In the genomic region with DNA sequence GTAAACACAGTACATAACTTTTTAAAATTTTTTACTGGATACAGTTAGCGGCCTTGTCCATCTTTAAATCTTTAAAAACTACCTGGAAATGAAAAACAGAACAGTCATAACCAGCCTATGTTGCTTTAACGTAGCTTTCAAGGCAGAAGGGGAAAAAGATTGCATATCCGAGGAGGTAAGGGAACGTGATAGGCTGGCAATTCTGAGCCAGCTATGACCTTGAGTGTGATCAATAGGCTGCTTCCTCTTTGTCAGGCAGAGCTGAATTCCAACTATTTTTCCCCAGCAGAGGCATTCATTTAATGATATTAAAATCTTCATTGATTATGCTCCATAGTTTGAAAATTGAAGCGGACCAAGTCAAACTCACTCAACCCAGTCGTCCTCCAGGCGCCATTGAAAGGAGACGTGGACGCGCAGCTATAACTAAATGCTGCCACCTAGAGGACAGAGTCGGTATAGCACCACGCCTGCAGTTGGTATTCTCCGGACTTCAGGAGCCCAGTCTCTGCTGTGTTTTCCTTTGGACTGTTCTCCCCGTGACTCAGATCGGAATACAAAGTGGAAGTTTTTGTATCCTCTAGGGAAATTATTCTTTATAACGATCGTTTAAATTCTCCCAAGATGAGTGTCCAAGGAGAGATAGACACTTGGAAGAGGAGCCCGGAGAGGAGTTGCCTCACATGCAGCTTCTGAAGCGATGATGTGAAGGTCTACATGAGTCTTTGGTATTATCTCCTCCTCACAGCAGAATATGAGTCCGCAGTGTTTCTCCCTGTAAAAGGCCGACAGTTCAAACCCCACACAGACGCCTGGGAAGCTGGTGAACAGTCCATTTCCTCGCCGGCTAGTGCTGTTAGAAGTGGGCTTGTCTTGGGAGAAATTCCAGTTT, we compare ENCODE assay signal across 8 mouse cellular contexts.
A peak's percentile ranks its signal among the peaks of the same experiment; 100 is the strongest.
DNase-seq lines count a peak whose midpoint lies in the region; ATAC-seq and TF ChIP-seq lines count a peak whose summit lies in the region.

No protein-coding gene starts in this region.

- no peak overlapping the region for H3K27ac ChIP-seq in forebrain, embryonic 11.5 days (ENCODE audit: low read depth, low read length)
- no peak overlapping the region for H3K27ac ChIP-seq in heart, embryonic 16.5 days (ENCODE audit: low read length)
- no peak overlapping the region for H3K27ac ChIP-seq in liver, embryonic 14.5 days
- H3K27ac ChIP-seq in neural tube, embryonic 12.5 days, result no peak overlapping the region
- H3K27ac ChIP-seq in stomach, postnatal 0 days (replicated peaks), result no peak overlapping the region

- no peaks in the 10 kb centered on the region for H3K36me3 ChIP-seq in forebrain, embryonic 11.5 days (ENCODE audit: control insufficient read depth, insufficient read depth, low read length)
- H3K36me3 ChIP-seq in heart, embryonic 16.5 days (ENCODE audit: control insufficient read depth, insufficient read depth), result no peaks in the 10 kb centered on the region
- no peaks in the 10 kb centered on the region for H3K36me3 ChIP-seq in liver, embryonic 14.5 days (replicated peaks; ENCODE audit: control insufficient read depth, insufficient read depth, low read depth)
- H3K36me3 ChIP-seq in neural tube, embryonic 12.5 days, result no peaks in the 10 kb centered on the region
- H3K36me3 ChIP-seq in stomach, postnatal 0 days (ENCODE audit: control insufficient read depth, insufficient read depth, low read length), result no peaks in the 10 kb centered on the region

- peak; percentile 46 for DNase-seq in c-Kit-negative CD71-positive TER-119-positive erythroid progenitor cells, embryonic 14.5 days (ENCODE audit: low read depth, low spot score)
- peak; percentile 94 for DNase-seq in forebrain, embryonic 11.5 days (ENCODE audit: low spot score)
- DNase-seq in kidney, postnatal 25 days, result peak; percentile 81 to 93
- peak; percentile 38 to 52 (median 45) for DNase-seq in liver, embryonic 14.5 days (ENCODE audit: low read depth in 3 of 3, low spot score in 3 of 3)
- DNase-seq in stomach, postnatal 0 days (ENCODE audit: low spot score), result peak; percentile 89

- WGBS in forebrain, embryonic 11.5 days, result 26% methylated on average over 24 of the region's 24 CpGs
- 21% methylated on average over 24 of the region's 24 CpGs for WGBS in heart, embryonic 16.5 days
- 21% methylated on average over 24 of the region's 24 CpGs for WGBS in liver, embryonic 14.5 days (ENCODE audit: insufficient replicate concordance)
- 30% methylated on average over 24 of the region's 24 CpGs for WGBS in neural tube, embryonic 12.5 days
- WGBS in stomach, postnatal 0 days, result 21% methylated on average over 24 of the region's 24 CpGs

- ATAC-seq in CD4-positive, CD25-positive, alpha-beta regulatory T cell, adult 4 months, result peak; percentile 90
- peak; percentile 80 for ATAC-seq in forebrain, embryonic 11.5 days (replicated peaks; ENCODE audit: low FRiP score)
- peak; percentile 63 for ATAC-seq in heart, embryonic 16.5 days (replicated peaks; ENCODE audit: extremely low read depth, insufficient read depth, low FRiP score)
- ATAC-seq in liver, embryonic 14.5 days (ENCODE audit: insufficient read depth), result 0 out of 2 replicates have a peak, but pooled peaks have one; percentile 35
- peak; percentile 46; the same call in 1 of the 2 replicates for ATAC-seq in neural tube, embryonic 12.5 days (ENCODE audit: low FRiP score, low read depth)
- peak; percentile 83 for ATAC-seq in stomach, postnatal 0 days (ENCODE audit: low FRiP score, low TSS enrichment)

- H3K9ac ChIP-seq in forebrain, embryonic 11.5 days (ENCODE audit: low read length), result no peak overlapping the region
- 0 out of 2 replicates have a peak overlapping the region, but pooled peaks have one; percentile 27 for H3K9ac ChIP-seq in heart, embryonic 16.5 days (ENCODE audit: low read length)
- H3K9ac ChIP-seq in liver, embryonic 14.5 days (replicated peaks), result no peak overlapping the region
- no peak overlapping the region for H3K9ac ChIP-seq in neural tube, embryonic 12.5 days
- H3K9ac ChIP-seq in stomach, postnatal 0 days (ENCODE audit: low read length), result no peak overlapping the region

- no peak for TF ChIP-seq EP300 in liver, embryonic 14.5 days (IDR thresholded peaks at IDR 0.05; ENCODE audit: low read depth)
- TF ChIP-seq EP300 in stomach, postnatal 0 days (optimal IDR thresholded peaks at IDR 0.05), result no peak

- 0 out of 2 replicates have a peak, but pooled peaks cover 2% of the 10 kb centered on the region for H3K27me3 ChIP-seq in forebrain, embryonic 11.5 days (ENCODE audit: control insufficient read depth, insufficient read depth, low read length)
- H3K27me3 ChIP-seq in heart, embryonic 16.5 days (ENCODE audit: control insufficient read depth, insufficient read depth, low read length), result no peaks in the 10 kb centered on the region
- no peaks in the 10 kb centered on the region for H3K27me3 ChIP-seq in liver, embryonic 14.5 days (ENCODE audit: control insufficient read depth, insufficient read depth, low read length)
- H3K27me3 ChIP-seq in neural tube, embryonic 12.5 days (replicated peaks), result no peaks in the 10 kb centered on the region
- H3K27me3 ChIP-seq in stomach, postnatal 0 days (ENCODE audit: control insufficient read depth, insufficient read depth, low read length), result no peaks in the 10 kb centered on the region

- H3K4me1 ChIP-seq in forebrain, embryonic 11.5 days (replicated peaks; ENCODE audit: control insufficient read depth, insufficient read depth, low read length), result peaks cover 9% of the 10 kb centered on the region; the same call in 1 of the 2 replicates
- no peaks in the 10 kb centered on the region for H3K4me1 ChIP-seq in heart, embryonic 16.5 days (ENCODE audit: control insufficient read depth, insufficient read depth, low read length)
- peaks cover 0 to 2% of the 10 kb centered on the region in 2 experiments; a peak in 1 of 4 replicates for H3K4me1 ChIP-seq in liver, embryonic 14.5 days (replicated peaks; ENCODE audit: control insufficient read depth in 2 of 2, insufficient read depth in 2 of 2, low read length in 1 of 2)
- peaks cover 19% of the 10 kb centered on the region for H3K4me1 ChIP-seq in neural tube, embryonic 12.5 days
- H3K4me1 ChIP-seq in stomach, postnatal 0 days (replicated peaks; ENCODE audit: control insufficient read depth, insufficient read depth), result 0 out of 2 replicates have a peak, but pooled peaks cover 2% of the 10 kb centered on the region

- no peaks in the 10 kb centered on the region for H3K9me3 ChIP-seq in forebrain, embryonic 11.5 days (ENCODE audit: control insufficient read depth, low read length)
- no peaks in the 10 kb centered on the region for H3K9me3 ChIP-seq in heart, embryonic 16.5 days (replicated peaks; ENCODE audit: control insufficient read depth, low read length)
- H3K9me3 ChIP-seq in liver, embryonic 14.5 days (ENCODE audit: control insufficient read depth, low read length), result no peaks in the 10 kb centered on the region
- H3K9me3 ChIP-seq in neural tube, embryonic 12.5 days, result no peaks in the 10 kb centered on the region
- no peaks in the 10 kb centered on the region for H3K9me3 ChIP-seq in stomach, postnatal 0 days (ENCODE audit: control insufficient read depth, low read length)

- H3K4me2 ChIP-seq in forebrain, embryonic 11.5 days (ENCODE audit: low read depth, low read length, severe bottlenecking), result peak overlapping the region; percentile 32; the same call in 1 of the 2 replicates
- H3K4me2 ChIP-seq in heart, embryonic 16.5 days (ENCODE audit: low read depth, low read length), result peak overlapping the region; percentile 57
- peak overlapping the region; percentile 30 for H3K4me2 ChIP-seq in liver, embryonic 14.5 days (ENCODE audit: low read depth)
- peak overlapping the region; percentile 36; the same call in 1 of the 2 replicates for H3K4me2 ChIP-seq in neural tube, embryonic 12.5 days (replicated peaks)
- peak overlapping the region; percentile 35 for H3K4me2 ChIP-seq in stomach, postnatal 0 days (replicated peaks; ENCODE audit: low read depth)

- H3K4me3 ChIP-seq in forebrain, embryonic 11.5 days (ENCODE audit: low read depth, low read length), result no peak overlapping the region
- H3K4me3 ChIP-seq in heart, embryonic 16.5 days (ENCODE audit: low read length), result peak overlapping the region; percentile 17
- no peak overlapping the region for H3K4me3 ChIP-seq in liver, embryonic 14.5 days (ENCODE audit: insufficient read depth in 1 of 2, low read depth in 2 of 2, low read length in 2 of 2)
- H3K4me3 ChIP-seq in neural tube, embryonic 12.5 days, result no peak overlapping the region
- H3K4me3 ChIP-seq in stomach, postnatal 0 days (ENCODE audit: low read depth, low read length), result no peak overlapping the region

- TF ChIP-seq CTCF in liver, embryonic 14.5 days (IDR thresholded peaks at IDR 0.05; ENCODE audit: low read depth), result peak; percentile 96
- peak; percentile 98 for TF ChIP-seq CTCF in stomach, postnatal 0 days (IDR thresholded peaks at IDR 0.05; ENCODE audit: low read depth)

Comparison
In these comparisons a context has a peak if more than half of its experiments do, and no peak if none do; other contexts are left out.
1. ATAC-seq: peak in every context shown above with its lines; median percentile 90 in CD4-positive, CD25-positive, alpha-beta regulatory T cell, adult 4 months; 83 in stomach, postnatal 0 days; 80 in forebrain, embryonic 11.5 days; 63 in heart, embryonic 16.5 days; 46 in neural tube, embryonic 12.5 days; 35 in liver, embryonic 14.5 days.